Mouse (Mus musculus) adrenal gland, adult 18-20 months (tissue): ENCODE data around the gene Osgin1. TPM values are rescaled to one million over a fixed set of nuclear protein-coding genes. Genes with fewer than 3 reads are reported as not detected.

Source experiments
- total RNA-seq, 2 experiments: library from RNA; stranded (reverse); gene quantifications; 1 replicate in 1 of 2; 2 replicates in 1 of 2; pipeline ENCODE4 v1.2.3; 2021

Osgin1 gene
- total RNA-seq, 2 experiments from 2014 or later, result 161 to 218 TPM

Other genes with a start within 250 kb of the Osgin1 start
- 100 to 1,000 TPM; 189 to 201 TPM for gene Hsbp1, start 89.6 kb upstream of the Osgin1 start, total RNA-seq
- gene Mlycd, start 39.2 kb upstream of the Osgin1 start, total RNA-seq, result 10 to 100 TPM; 51.7 to 57.8 TPM
- gene Necab2, start 12.6 kb downstream of the Osgin1 start, total RNA-seq, result 1 to 10 TPM; 6.2 to 8.6 TPM
- not detected for gene Slc38a8, start 67.6 kb downstream of the Osgin1 start, total RNA-seq
- gene Mbtps1, start 124.6 kb downstream of the Osgin1 start, total RNA-seq, result 10 to 100 TPM; 74.1 to 93.5 TPM
- gene Hsdl1, start 141.1 kb downstream of the Osgin1 start, total RNA-seq, result 10 to 100 TPM; 22.3 to 45.4 TPM
- gene Dnaaf1, start 141.1 kb downstream of the Osgin1 start, total RNA-seq, result not detected
- gene Taf1c, start 171.1 kb downstream of the Osgin1 start, total RNA-seq, result 10 to 100 TPM; 11.9 to 15.5 TPM
- not detected for gene Adad2, start 178.6 kb downstream of the Osgin1 start, total RNA-seq
- under 1 TPM; 0.60 to 0.61 TPM for gene Kcng4, start 201.6 kb downstream of the Osgin1 start, total RNA-seq
- 10 to 100 TPM in 1 of 2 experiments, 1 to 10 TPM in 1; 8.9 to 12.2 TPM for gene Wfdc1, start 232.2 kb downstream of the Osgin1 start, total RNA-seq